Mouse (Mus musculus): Measurements from ENCODE around the gene Otulinl.

- TF ChIP-seq E2F4 (IDR thresholded peaks at IDR 0.05; ENCODE audit: insufficient read depth), result no peak
- no peak for TF ChIP-seq SRF (IDR thresholded peaks at IDR 0.05; ENCODE audit: control insufficient read depth, insufficient read length, low read depth)
- no peak for TF ChIP-seq POLR2A (IDR thresholded peaks at IDR 0.05; ENCODE audit: insufficient read length, low read depth)
- TF ChIP-seq USF1 (IDR thresholded peaks at IDR 0.05; ENCODE audit: low read depth), result no peak
- no peak for TF ChIP-seq MAX (IDR thresholded peaks at IDR 0.05; ENCODE audit: low read depth)
- TF ChIP-seq MYOG (IDR thresholded peaks at IDR 0.05; ENCODE audit: control insufficient read depth in 1 of 3, insufficient read depth in 1 of 3, insufficient read length in 2 of 3, low read depth in 2 of 3), result no peak
- no peak for TF ChIP-seq TCF12 (IDR thresholded peaks at IDR 0.05; ENCODE audit: insufficient read depth, poor library complexity, severe bottlenecking)
- TF ChIP-seq CEBPB (IDR thresholded peaks at IDR 0.05; ENCODE audit: insufficient read depth, poor library complexity, severe bottlenecking), result no peak
- no peak for TF ChIP-seq POLR2AphosphoS2 (IDR thresholded peaks at IDR 0.05; ENCODE audit: insufficient read length, low read depth)
- no peak for TF ChIP-seq MYOD1 (IDR thresholded peaks at IDR 0.05; ENCODE audit: control insufficient read depth in 1 of 3, insufficient read length in 2 of 3, low read depth in 2 of 3)
These were observed 52.3 kb downstream of the Otulinl start for GRCm38 (mm10) chr15:27629046-27629445.
